Mouse (Mus musculus) ES-E14 (cell line): ENCODE data around the gene Setd3.

Experiments used
- MAFK ChIP-seq: IDR thresholded peaks from 2 replicates; pipeline ENCODE4 v1.6.1; 2014; ENCODE audit warnings: mild to moderate bottlenecking, low read depth, low read length, inconsistent platforms; ENCODE audit not compliant: insufficient read depth
- ZNF384 ChIP-seq: IDR thresholded peaks from 2 replicates; pipeline ENCODE4 v1.6.1; 2012; ENCODE audit warnings: low read depth, low read length, inconsistent platforms

DNA sequence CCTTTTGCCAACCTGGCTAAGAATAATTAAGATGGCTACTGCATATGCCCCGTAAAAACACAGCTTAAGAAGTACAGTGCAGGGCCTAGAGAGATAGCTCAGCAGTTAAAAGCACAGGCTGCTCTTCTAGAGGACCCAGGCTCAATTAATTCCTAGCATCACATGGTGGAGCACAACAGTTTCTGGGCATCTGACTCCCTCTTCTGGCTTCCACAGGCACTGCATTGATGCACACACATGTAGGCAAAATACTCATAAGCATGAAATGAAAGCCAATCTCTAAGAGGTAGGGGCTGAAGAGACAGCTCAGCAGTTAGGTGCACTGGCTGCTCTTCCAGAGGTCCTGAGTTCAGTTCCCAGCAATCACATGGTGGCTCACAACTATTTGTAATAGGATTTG, 17.1 kb downstream of the Setd3 start:
- TF ChIP-seq ZNF384 (no peak), MAFK (no peak)
